Mouse (Mus musculus): ENCODE data around the gene Olfr806.

The Olfr806 gene

GRCm38 (mm10) chr10:129741821-129742220 is at the start of gene Olfr806:
TSS of gene Olfr806 (minus strand) at chr10:129741921.
- DNase-seq = no peak

- DNase-seq = no peak
Observed at GRCm38 (mm10) chr10:129778123-129778522, 36.4 kb upstream of the Olfr806 start.

- DNase-seq = no peak
Observed at GRCm38 (mm10) chr10:129774338-129774737, 32.6 kb upstream of the Olfr806 start, which contains the start of gene Olfr809. TSS of gene Olfr809 (plus strand) at chr10:129774638.

GRCm38 (mm10) chr10:129765182-129765581 is 23.5 kb upstream of the Olfr806 start, which contains the start of gene Olfr808:
TSS of gene Olfr808 (plus strand) at chr10:129765482.
- no peak for DNase-seq

DNA sequence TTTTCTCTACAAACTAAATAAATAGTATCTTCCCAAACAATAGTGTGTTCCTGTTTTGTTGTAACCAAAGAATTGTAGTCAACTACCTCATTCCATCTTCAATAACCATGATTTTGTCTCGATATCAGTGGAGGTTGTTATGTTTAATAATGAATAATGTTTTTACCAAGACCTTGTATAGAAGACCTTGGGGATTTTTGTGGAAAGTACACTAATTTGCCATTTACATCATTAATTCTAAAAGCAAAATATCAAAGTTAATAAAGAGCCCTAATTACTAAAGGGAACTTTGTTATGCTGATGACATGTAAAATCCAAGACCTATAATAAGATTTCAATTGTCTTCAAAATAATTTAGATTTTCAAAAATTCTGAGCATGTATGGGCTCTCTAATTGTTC is 16.0 kb upstream of the Olfr806 start, which contains the start of gene Olfr807:
Gene Olfr807, minus strand, starts transcription at position 101 of the 400 bp plus-strand sequence.
- DNase-seq = no peak

- no peak for DNase-seq
Observed at GRCm38 (mm10) chr10:129729275-129729674, 12.4 kb downstream of the Olfr806 start, which contains the start of gene Olfr805. TSS of gene Olfr805 (minus strand) at chr10:129729375.

DNA sequence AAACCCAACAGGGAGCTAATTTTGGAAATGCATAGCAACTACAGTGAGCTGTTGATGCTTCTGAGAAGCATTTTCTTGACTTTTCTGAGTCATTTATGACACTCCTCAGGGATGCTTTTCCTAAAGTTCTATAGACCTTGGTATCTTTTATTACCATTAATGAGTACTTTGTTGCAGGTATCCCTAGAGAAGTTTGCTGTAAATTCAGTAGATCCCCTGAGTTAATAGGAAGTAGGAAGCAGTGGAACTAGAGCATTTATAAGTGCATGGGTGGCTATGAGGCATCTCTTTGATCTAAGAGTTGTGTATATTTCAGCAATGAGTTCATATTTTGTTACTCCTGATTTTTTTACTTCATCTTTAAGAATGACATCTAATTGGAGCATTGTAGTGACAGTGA is 38.8 kb downstream of the Olfr806 start, which contains the start of gene Olfr804:
Gene Olfr804, plus strand, starts transcription at position 301 of the 400 bp plus-strand sequence.
- no peak for DNase-seq

DNA sequence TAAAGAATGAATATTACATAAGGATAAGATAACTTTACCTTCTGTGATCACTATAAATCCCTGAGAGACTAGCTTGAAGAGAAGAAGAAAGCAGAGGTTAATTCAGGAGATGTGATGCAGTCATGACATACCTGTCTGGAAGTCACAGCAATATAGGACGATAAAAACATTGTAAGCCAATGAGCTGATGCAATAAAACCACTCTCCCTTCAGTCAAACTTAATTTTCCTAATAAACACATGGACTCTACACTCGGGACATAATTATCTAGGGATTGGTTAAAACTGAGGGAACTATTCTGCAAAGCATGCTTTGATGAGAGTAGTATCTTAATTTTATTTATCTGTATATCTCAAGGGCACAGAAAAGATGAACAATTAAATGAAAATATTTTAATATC is 47.5 kb downstream of the Olfr806 start, which contains the start of gene Olfr803:
Gene Olfr803, minus strand, starts transcription at position 101 of the 400 bp plus-strand sequence.
- DNase-seq = no peak

GRCm38 (mm10) chr10:129688069-129688468 is 53.7 kb downstream of the Olfr806 start, which contains the start of gene Olfr802:
TSS of gene Olfr802 (minus strand) at chr10:129688169.
- no peak for DNase-seq
